Comparison of ENCODE assay signal across 8 mouse cellular contexts in the genomic region with DNA sequence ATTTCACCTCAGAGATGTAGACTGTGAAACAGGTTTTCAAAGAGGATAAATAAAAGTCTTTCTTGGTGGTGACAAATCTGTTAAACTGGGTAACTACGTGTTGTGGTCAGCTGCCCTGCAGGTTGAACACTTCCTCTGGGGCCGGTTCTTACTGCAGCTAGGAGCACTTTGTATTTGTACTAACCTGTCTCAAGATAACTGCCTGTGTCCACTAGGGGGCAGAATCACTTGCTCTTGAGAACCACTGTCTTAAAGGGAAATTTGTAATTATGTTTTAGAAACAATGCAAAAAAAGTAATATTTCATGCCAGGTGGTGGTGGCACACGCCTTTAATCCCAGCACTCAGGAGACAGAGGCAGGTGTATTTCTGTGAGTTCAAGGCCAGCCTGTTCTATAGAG. TPM values are rescaled to one million over a fixed set of nuclear protein-coding genes. Genes with fewer than 3 reads are reported as not detected.
DNase-seq lines count a peak whose midpoint lies in the region; ATAC-seq and TF ChIP-seq lines count a peak whose summit lies in the region.

No protein-coding gene starts in this region.

- no peak overlapping the region for H3K4me2 ChIP-seq in forebrain, embryonic 14.5 days (ENCODE audit: low read length)
- H3K4me2 ChIP-seq in forebrain, embryonic 15.5 days (replicated peaks): no peak overlapping the region
- no peak overlapping the region for H3K4me2 ChIP-seq in stomach, postnatal 0 days (replicated peaks; ENCODE audit: low read depth)

- 43% methylated on average over 3 of the region's 3 CpGs for WGBS in forebrain, embryonic 14.5 days
- 56% methylated on average over 3 of the region's 3 CpGs for WGBS in forebrain, embryonic 15.5 days
- WGBS in stomach, postnatal 0 days: 30% methylated on average over 3 of the region's 3 CpGs

- no peak for TF ChIP-seq EP300 in stomach, postnatal 0 days (optimal IDR thresholded peaks at IDR 0.05)

- peak; percentile 80 for TF ChIP-seq CTCF in stomach, postnatal 0 days (IDR thresholded peaks at IDR 0.05; ENCODE audit: low read depth)

- no peak overlapping the region for H3K27ac ChIP-seq in forebrain, embryonic 14.5 days (ENCODE audit: low read depth, low read length)
- no peak overlapping the region for H3K27ac ChIP-seq in forebrain, embryonic 15.5 days (replicated peaks)
- H3K27ac ChIP-seq in stomach, postnatal 0 days (replicated peaks): no peak overlapping the region

- peaks cover 57% of the 10 kb centered on the region for H3K36me3 ChIP-seq in forebrain, embryonic 14.5 days (ENCODE audit: control insufficient read depth, insufficient read depth, low read length)
- peaks cover 4% of the 10 kb centered on the region; the same call in 1 of the 2 replicates for H3K36me3 ChIP-seq in forebrain, embryonic 15.5 days
- peaks cover 6% of the 10 kb centered on the region; the same call in 1 of the 2 replicates for H3K36me3 ChIP-seq in stomach, postnatal 0 days (ENCODE audit: control insufficient read depth, insufficient read depth, low read length)

- no peaks in the 10 kb centered on the region for H3K4me1 ChIP-seq in forebrain, embryonic 14.5 days (ENCODE audit: control insufficient read depth, insufficient read depth, low read length)
- H3K4me1 ChIP-seq in forebrain, embryonic 15.5 days: no peaks in the 10 kb centered on the region
- H3K4me1 ChIP-seq in stomach, postnatal 0 days (replicated peaks; ENCODE audit: control insufficient read depth, insufficient read depth): no peaks in the 10 kb centered on the region

- ATAC-seq in forebrain, embryonic 14.5 days: no peak
- ATAC-seq in forebrain, embryonic 15.5 days (replicated peaks): no peak
- peak; percentile 69 for ATAC-seq in inflammation-experienced regulatory T-cells, adult 6 months
- ATAC-seq in stomach, postnatal 0 days (ENCODE audit: low FRiP score, low TSS enrichment): 0 out of 2 replicates have a peak, but pooled peaks have one; percentile 53

- H3K27me3 ChIP-seq in forebrain, embryonic 14.5 days (replicated peaks; ENCODE audit: control insufficient read depth, insufficient read depth, low read length): no peaks in the 10 kb centered on the region
- no peaks in the 10 kb centered on the region for H3K27me3 ChIP-seq in forebrain, embryonic 15.5 days
- H3K27me3 ChIP-seq in stomach, postnatal 0 days (ENCODE audit: control insufficient read depth, insufficient read depth, low read length): no peaks in the 10 kb centered on the region

- no peak overlapping the region for H3K9ac ChIP-seq in forebrain, embryonic 14.5 days (ENCODE audit: low read length)
- H3K9ac ChIP-seq in forebrain, embryonic 15.5 days (replicated peaks): no peak overlapping the region
- no peak overlapping the region for H3K9ac ChIP-seq in stomach, postnatal 0 days (ENCODE audit: low read length)

- peak; percentile 77 for DNase-seq in forebrain, embryonic 14.5 days (ENCODE audit: low spot score)
- DNase-seq in urinary bladder, postnatal 25 days (ENCODE audit: low spot score): peak; percentile 41
- DNase-seq in urinary bladder, adult 2 months (ENCODE audit: low spot score): no peak
- DNase-seq in cerebellum, postnatal 25 days: peak; percentile 13 to 48
- DNase-seq in lung, postnatal 14 days: peak; percentile 73
- DNase-seq in stomach, postnatal 0 days (ENCODE audit: low spot score): peak; percentile 55

- no peaks in the 10 kb centered on the region for H3K9me3 ChIP-seq in forebrain, embryonic 14.5 days (replicated peaks; ENCODE audit: control insufficient read depth, low read length)
- H3K9me3 ChIP-seq in forebrain, embryonic 15.5 days: no peaks in the 10 kb centered on the region
- H3K9me3 ChIP-seq in stomach, postnatal 0 days (ENCODE audit: control insufficient read depth, low read length): no peaks in the 10 kb centered on the region

- no peak overlapping the region for H3K4me3 ChIP-seq in forebrain, embryonic 14.5 days (ENCODE audit: low read depth, low read length)
- no peak overlapping the region for H3K4me3 ChIP-seq in forebrain, embryonic 15.5 days
- no peak overlapping the region for H3K4me3 ChIP-seq in stomach, postnatal 0 days (ENCODE audit: low read depth, low read length)

RNA-seq across cellular contexts. Expression of gene Hhex, which starts 15.0 kb away (rescaled TPM):
- polyA plus RNA-seq in forebrain, embryonic 14.5 days (2014; fragmentation: Nextera tagmentation; extraction: Ambion mirVana): 1.8 and 2.5 TPM in 2 replicates
- 3.7 and 4.1 TPM in 2 replicates for polyA plus RNA-seq in forebrain, embryonic 15.5 days (2015; fragmentation: Nextera tagmentation; extraction: Ambion mirVana)
- 4.7 and 5.3 TPM in 2 replicates for polyA plus RNA-seq in urinary bladder, adult 2 months (2012; rRNA removed)
- polyA plus RNA-seq in inflammation-experienced regulatory T-cells, adult 6 months (2017; shearing (Covaris generic)): 1 to 10 TPM in 1 of 3 experiments, under 1 TPM in 1, not detected in 1; 0.31 to 1.8 TPM
- 6.8 and 8.2 TPM in 2 replicates for polyA plus RNA-seq in stomach, postnatal 0 days (2015; fragmentation: Nextera tagmentation; extraction: Ambion mirVana)

RNA-seq across cellular contexts. Expression of gene Kif11, which starts 43.4 kb away (rescaled TPM):
- 40.5 and 41.6 TPM in 2 replicates for polyA plus RNA-seq in forebrain, embryonic 14.5 days (2014; fragmentation: Nextera tagmentation; extraction: Ambion mirVana)
- polyA plus RNA-seq in forebrain, embryonic 15.5 days (2015; fragmentation: Nextera tagmentation; extraction: Ambion mirVana): 36.3 and 38.9 TPM in 2 replicates
- 1.6 and 1.7 TPM in 2 replicates for polyA plus RNA-seq in urinary bladder, adult 2 months (2012; rRNA removed)
- polyA plus RNA-seq in inflammation-experienced regulatory T-cells, adult 6 months (2017; shearing (Covaris generic)): 10 to 100 TPM in 1 of 3 experiments, 1 to 10 TPM in 2; 2.5 to 67.9 (median 6.3) TPM
- polyA plus RNA-seq in stomach, postnatal 0 days (2015; fragmentation: Nextera tagmentation; extraction: Ambion mirVana): 7.4 and 10.3 TPM in 2 replicates

Comparison
In these comparisons a context has a peak if more than half of its experiments do, and no peak if none do; other contexts are left out.
1. ATAC-seq: peak in inflammation-experienced regulatory T-cells, adult 6 months (single experiment) and stomach, postnatal 0 days (single experiment); none in forebrain, embryonic 14.5 days (single experiment) and forebrain, embryonic 15.5 days (single experiment).